Mouse (Mus musculus) urinary bladder, postnatal 25 days (tissue): ENCODE measurements around the gene Synj1.

ENCODE experiments used
- DNase-seq: peaks from one replicate; pipeline ENCODE4 v3.0.0; 2022; ENCODE audit warnings: low spot score

Gene Synj1

GRCm38 (mm10) chr16:90941246-90941645 lies 69.9 kb downstream of the Synj1 start:
- no peak for DNase-seq

- peak; percentile 89 for DNase-seq
These were observed 76.3 kb downstream of the Synj1 start, which contains the start of gene Cfap298 for GRCm38 (mm10) chr16:90934687-90935328. Cfap298 (minus strand) TSS chr16:90935114.

DNA sequence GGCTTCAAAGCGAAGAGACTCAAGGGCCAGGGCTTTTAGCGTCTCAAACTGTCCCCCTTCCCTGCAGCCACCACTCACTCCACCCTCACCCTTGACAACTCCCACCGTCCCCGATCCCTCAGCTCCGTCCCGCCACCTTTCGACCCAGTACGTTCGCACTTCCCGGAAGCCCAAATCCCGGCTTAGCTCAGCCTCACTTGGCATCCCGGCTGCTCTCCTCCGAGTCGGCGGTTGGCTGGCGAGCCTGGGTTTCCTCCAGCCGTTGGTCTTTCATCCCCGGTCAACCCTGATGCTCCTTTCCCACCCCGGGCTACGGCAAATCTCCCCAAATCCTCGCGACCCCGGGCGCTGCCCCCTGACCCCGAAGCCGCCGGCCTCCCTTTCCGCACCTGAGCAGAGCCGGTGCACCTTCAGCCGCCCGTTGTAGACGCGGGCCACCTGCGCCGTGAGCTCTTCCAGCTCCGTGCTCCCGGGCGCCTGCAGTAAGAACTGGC lies 76.9 kb downstream of the Synj1 start:
- DNase-seq, result peak; percentile 46

GRCm38 (mm10) chr16:90933534-90934176 lies 77.5 kb downstream of the Synj1 start:
- no peak for DNase-seq

- no peak for DNase-seq
These were observed 83.7 kb downstream of the Synj1 start for GRCm38 (mm10) chr16:90927446-90927845.

DNA sequence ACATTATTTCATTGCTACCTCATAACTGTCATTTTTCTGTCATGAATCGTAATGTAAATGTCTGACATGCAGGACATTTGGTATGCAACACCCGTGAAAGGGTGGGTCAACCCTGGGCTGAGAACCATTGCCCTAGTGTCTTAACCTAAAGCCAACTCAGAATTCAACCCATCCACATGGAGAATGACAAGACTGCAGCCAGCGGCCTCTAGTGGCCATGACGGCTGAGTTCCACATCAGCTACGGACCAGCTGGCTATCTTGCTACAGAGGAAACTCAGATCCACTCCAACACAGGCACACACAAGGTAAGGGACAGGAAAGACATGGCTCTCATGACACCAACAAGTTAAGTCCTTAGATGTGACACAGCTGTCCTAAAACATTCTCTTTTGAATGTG lies 85.6 kb downstream of the Synj1 start:
- DNase-seq, result peak; percentile 51

GRCm38 (mm10) chr16:90924606-90925370 lies 86.3 kb downstream of the Synj1 start:
- DNase-seq, result no peak

DNA sequence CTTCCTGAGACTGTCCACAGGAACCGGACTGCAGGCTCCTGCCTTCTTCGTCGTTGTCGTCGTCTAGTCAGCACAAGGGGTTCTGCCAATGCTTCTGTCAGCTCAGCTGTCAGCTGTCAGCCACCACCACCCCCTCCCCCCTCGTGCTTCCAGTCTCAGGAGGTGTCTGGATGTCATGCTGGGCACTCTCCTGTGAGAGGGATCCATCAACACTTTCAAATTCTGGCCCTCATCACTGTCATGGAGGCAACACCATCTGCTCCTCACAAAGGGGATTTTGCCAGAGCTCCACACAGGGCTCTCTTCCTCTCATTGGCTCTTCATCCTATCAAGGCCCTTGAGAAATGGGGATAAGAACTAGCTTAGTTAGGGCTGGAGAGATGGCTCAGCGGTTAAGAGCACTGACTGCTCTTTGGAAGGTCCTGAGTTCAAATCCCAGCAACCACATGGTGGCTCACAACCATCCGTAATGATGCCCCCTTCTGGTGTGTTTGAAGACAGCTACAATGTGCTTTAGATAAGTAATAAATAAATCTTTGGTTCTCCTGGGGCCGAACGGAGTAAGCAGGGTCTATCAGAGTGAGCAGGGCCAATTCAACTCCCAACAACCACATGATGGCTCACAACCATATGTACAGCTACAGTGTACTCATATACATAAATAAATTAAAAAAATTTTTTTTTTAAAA lies 89.5 kb downstream of the Synj1 start:
- DNase-seq, result no peak

- DNase-seq, result no peak
These were observed 94.0 kb downstream of the Synj1 start for GRCm38 (mm10) chr16:90917156-90917555.

- DNase-seq, result peak; percentile 14
These were observed 95.0 kb downstream of the Synj1 start for GRCm38 (mm10) chr16:90916040-90916481.

GRCm38 (mm10) chr16:90911766-90912165 lies 99.3 kb downstream of the Synj1 start:
- no peak for DNase-seq

DNA sequence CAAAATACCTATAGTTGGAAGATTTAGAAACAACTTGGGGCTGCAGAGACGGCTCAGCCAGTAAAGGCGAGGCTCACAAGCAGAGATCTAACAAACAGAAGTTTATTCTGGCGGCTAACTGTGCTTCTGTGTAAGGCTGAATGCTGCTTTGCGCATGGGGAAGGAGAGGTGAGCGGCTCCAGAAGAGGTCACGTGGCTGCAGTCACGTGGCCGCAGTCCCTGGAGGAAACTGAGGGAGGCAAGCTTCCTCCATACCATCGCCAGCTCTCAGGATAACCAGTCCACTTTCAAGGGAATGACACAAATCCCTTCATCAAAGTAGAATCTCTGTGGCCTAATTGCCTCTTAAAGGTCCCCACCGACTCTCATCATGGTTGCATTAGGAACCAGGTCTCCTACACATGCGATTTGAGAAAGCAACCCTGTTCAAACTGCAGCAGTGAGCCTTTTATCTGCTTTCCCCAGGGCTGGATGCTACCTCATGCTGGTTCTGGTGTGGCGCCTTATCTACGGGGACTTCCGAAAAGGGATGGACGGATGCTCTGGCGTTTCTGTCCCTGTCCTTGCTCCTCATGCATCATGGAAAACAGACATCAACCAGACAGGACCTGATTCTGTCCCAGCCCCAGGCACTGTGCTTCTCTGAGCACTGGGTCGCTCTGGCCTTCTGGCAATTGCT lies 100.1 kb downstream of the Synj1 start:
- DNase-seq, result no peak

- DNase-seq, result no peak
These were observed 103.9 kb downstream of the Synj1 start for GRCm38 (mm10) chr16:90907250-90907649.

DNA sequence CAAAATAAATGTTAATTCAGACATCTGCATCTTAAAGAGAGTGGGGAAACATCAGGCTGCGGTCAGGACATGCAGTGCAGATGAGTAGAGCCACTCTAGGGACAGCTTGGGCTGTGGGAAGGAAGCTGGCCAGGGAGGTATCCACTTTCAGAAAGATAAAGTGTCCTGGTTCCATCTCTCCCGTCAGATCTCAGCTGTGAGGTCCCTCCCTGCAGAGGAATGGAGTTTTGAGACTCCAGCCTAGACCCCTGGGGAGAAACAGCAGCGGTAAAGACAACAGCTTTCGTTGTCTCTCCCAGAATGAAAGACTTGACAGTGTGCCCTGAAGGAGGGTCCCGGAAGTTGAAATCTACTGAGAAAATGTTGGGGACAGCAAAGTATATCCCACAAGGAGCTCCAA lies 107.8 kb downstream of the Synj1 start:
- no peak for DNase-seq

DNA sequence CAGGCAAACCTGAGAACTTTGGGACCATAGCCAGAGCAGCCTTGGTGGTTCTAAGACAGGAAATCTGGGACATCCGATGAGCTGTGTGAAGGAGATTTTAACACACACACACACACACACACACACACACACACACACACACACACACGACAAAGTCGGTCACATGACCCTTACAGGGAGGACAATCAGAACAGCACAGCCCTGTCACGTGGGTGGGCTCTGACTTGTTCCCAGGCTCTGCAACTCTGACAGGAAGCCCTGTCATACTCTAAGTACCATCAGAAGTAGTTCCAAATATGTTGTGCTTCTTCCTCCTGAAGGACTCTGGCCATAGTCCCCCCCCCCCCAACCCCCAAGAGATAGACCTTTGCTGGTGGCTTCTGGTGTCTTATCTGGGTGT lies 109.7 kb downstream of the Synj1 start:
- DNase-seq, result no peak

GRCm38 (mm10) chr16:90899498-90899897 lies 111.6 kb downstream of the Synj1 start:
- DNase-seq, result no peak

DNA sequence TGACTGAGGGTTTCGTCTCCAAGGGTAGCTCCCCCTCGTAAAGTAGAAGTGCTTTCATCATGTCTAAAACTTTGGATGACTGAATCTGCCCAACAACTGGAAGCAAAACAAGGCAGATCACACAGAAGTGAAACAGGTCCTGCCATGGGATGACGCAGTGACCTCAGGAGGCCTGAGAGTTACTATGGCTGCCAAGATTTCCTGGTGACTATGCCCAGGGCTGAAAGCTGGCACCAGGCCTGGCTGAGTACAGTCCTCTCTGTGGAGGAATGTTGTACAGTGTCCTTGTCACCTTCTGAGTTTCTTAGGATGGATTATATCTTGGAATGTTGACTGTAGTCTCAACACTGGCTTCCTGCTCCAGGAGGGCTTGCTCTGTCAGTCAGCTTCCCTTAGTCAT lies 113.5 kb downstream of the Synj1 start:
- DNase-seq, result no peak

DNA sequence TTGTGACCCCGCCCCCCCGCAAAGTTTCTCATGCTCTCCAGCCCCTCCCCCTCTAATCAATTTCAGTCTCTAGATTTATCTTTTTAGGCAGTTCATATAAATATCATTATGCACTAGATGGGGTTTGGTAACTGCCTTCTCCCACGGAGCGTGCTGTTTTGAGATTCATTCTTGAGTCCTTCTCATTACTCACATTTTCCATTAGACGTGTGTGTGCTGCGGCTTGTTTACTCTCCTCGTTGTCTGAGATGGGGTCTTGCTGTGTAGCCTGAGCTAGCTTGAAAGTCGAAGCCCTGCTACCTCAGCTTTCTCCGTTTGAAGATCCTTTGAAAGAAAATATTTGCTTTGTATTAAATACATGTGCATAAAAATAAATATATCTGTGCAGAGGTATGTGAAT lies 117.3 kb downstream of the Synj1 start:
- no peak for DNase-seq

GRCm38 (mm10) chr16:90893019-90893418 lies 118.1 kb downstream of the Synj1 start:
- DNase-seq, result no peak

- DNase-seq, result no peak
These were observed 119.0 kb downstream of the Synj1 start for GRCm38 (mm10) chr16:90892081-90892480.

GRCm38 (mm10) chr16:90891601-90892000 lies 119.5 kb downstream of the Synj1 start:
- DNase-seq, result no peak

DNA sequence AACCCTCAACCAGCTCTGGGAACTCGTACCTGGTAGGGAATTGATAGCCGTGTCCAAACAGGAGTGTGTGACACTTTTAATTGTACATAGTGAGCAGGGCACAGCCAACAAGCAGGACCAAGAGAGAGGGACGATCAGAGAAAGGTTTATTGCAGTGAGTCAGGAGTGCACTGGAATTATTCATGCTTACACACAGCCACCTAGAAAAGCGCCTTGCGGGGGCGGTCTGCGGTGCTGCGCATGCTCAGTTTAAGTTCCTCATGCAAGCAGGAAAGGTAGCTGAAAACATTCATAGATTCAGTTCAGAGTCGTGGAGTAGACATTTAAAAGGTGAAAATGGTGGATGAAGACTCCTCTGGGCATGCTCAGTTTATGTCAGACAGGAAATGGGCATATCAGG lies 120.4 kb downstream of the Synj1 start:
- no peak for DNase-seq
